Mouse (Mus musculus) midbrain, embryonic 14.5 days (tissue): ENCODE results near the gene Tmem25. TPM values are rescaled to one million over a fixed set of nuclear protein-coding genes. Genes with fewer than 3 reads are reported as not detected.

ENCODE experiments used
- ATAC-seq: fragments of 200-750 bp; cut with Nextera tagmentation; 2 replicates; pipeline ENCODE4 v1.8.0; 2017; ENCODE audit warnings: moderate number of reproducible peaks, moderate library complexity; ENCODE audit not compliant: low FRiP score, low TSS enrichment
- DNase-seq: peaks from one replicate; pipeline ENCODE4 v3.0.0-alpha.2; 2015
- H3K27ac ChIP-seq: fragments of 300-500 bp; sonication (generic); replicated peaks from 2 replicates; pipeline ENCODE4 v1.5.1; 2014; ENCODE audit warnings: mild to moderate bottlenecking, low read depth, low read length, moderate library complexity
- H3K27me3 ChIP-seq: fragments of 300-500 bp; sonication (generic); 2 replicates; pipeline ENCODE4 v1.6.1; 2014; ENCODE audit warnings: low read length, control low read depth, mixed read lengths; ENCODE audit not compliant: control insufficient read depth, insufficient read depth
- H3K36me3 ChIP-seq: fragments of 300-500 bp; sonication (generic); 2 replicates; pipeline ENCODE4 v1.6.1; 2014; ENCODE audit warnings: low read length, control low read depth; ENCODE audit not compliant: control insufficient read depth, insufficient read depth
- H3K4me1 ChIP-seq: fragments of 300-500 bp; sonication (generic); 2 replicates; pipeline ENCODE4 v1.6.1; 2014; ENCODE audit warnings: mild to moderate bottlenecking, antibody characterized with exemption, low read length, control low read depth; ENCODE audit not compliant: control insufficient read depth, insufficient read depth
- H3K4me2 ChIP-seq: fragments of 300-500 bp; sonication (generic); 2 replicates; pipeline ENCODE4 v1.6.1; 2014; ENCODE audit warnings: mild to moderate bottlenecking, low read length, moderate library complexity
- H3K4me3 ChIP-seq: fragments of 300-500 bp; sonication (generic); replicated peaks from 2 replicates; pipeline ENCODE4 v1.5.1; 2014; ENCODE audit warnings: low read depth, low read length
- H3K9ac ChIP-seq: fragments of 300-500 bp; sonication (generic); replicated peaks from 2 replicates; pipeline ENCODE4 v1.6.1; 2014; ENCODE audit warnings: mild to moderate bottlenecking, low read length, moderate library complexity
- H3K9me3 ChIP-seq: fragments of 300-500 bp; sonication (generic); 2 replicates; pipeline ENCODE4 v1.6.1; 2016; ENCODE audit warnings: low read length, control low read depth, mixed read lengths; ENCODE audit not compliant: control insufficient read depth
- WGBS: fragments of 180-500 bp; shearing (Covaris S2); extraction: QIAGEN DNeasy Blood & Tissue Kit; methylation state at CpG from one replicate; pipeline ENCODE4 v1.1.7; 2014; 5-methylcytosine and 5-hydroxymethylcytosine counted together
- polyA plus RNA-seq: library from polyadenylated mRNA; unstranded; fragments of >200 nt; fragmentation: Nextera tagmentation; extraction: Ambion mirVana; gene quantifications from 2 replicates; pipeline ENCODE4 v1.2.1, GENCODE M21; 2014

Gene Tmem25
- polyA plus RNA-seq, 1 experiment from 2014 or later = 10.0 TPM

DNA sequence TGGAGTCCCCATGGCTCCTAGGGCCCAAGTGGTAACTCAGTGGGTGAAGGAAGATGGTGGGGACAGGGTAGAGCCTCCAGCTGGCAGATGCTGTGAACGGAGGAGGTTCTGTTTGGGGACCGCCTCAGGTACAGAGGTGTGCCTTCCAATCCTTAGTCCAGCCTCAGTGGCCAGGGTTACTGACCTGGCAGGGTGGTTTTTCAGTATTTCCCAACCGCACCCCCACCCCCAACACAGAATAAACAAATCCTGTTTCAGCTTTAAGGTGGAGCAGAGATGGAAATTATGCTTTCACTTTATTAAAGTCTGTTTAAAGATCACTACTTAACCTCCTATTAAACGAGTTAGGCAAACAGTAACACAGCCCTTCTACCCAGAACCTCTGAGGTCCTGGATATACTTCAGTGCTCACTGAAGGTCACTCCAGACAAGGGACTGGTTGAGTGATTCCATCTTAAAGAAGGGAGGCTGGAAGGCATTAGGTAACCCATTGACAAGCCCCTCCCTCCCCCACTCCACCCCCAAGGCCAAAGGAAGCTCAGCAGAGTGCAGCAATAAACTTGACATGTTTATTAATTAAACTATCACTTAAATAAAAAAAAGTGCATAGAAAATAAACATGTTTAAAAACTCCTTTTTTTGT is 3.8 kb upstream of the Tmem25 start, which contains the start of gene Ttc36:
Gene Ttc36, minus strand, starts transcription at position 265 of the 643 bp plus-strand sequence.
- Histone ChIP-seq H3K4me2 (no peak within 1 kb of the TSS), H3K27me3 (0 out of 2 replicates have a peak, but pooled peaks cover 4% of the 10 kb centered on the region), H3K4me1 (peaks cover 5% of the 10 kb centered on the region; the same call in 1 of the 2 replicates), H3K9ac (no peak within 1 kb of the TSS), H3K36me3 (peaks cover 43% of the 10 kb centered on the region), H3K4me3 (no peak within 1 kb of the TSS), H3K9me3 (no peaks in the 10 kb centered on the region), H3K27ac (no peak within 1 kb of the TSS)
- no peak for DNase-seq
- 76% methylated on average over 4 of the region's 4 CpGs for WGBS
- ATAC-seq = no peak

DNA sequence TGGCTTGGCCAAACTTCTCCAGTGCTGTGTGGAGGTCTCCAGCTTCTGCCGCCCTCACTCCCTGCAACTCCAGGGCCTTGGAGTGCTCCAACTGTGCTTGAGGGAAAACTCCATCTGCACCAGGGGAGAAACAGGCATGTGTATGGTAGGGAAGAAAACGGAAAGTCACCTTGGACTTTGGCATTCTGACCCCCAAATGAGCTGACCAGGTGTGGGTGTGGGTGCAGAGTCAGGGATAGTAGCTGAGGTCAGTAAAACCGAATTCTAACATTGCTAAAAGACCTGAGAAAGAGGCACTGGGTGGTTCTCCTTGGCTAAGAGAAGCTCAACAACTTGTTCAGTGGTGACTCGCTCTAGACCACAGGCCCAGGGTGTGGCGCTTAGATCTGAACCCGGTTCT is 2.6 kb upstream of the Tmem25 start:
- ATAC-seq = no peak
- H3K4me2 ChIP-seq = no peak overlapping the region

DNA sequence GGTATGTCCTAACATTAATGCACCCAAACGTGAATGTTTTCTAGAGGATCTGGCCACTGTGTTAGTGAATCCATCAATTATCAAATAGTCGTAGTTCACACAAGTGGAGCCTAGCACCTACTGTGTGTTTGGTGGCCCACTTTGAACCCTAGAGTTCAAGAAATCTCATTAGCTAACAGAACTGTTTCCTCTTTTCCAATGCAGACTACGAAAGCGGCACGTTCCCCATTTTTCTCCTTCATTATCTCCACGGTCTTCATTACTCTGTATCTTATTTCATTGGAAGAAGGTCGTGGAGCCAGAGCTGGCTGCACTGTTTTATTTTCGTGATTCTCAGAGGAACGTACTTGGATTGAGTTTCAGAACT is 834 bp upstream of the Tmem25 start:
- H3K27ac ChIP-seq = peak overlapping the region; percentile 77; the same call in 1 of the 2 replicates
- peak overlapping the region; percentile 57 for H3K4me3 ChIP-seq
- peaks cover 14% of the 10 kb centered on the region for H3K36me3 ChIP-seq
- H3K9me3 ChIP-seq = no peaks in the 10 kb centered on the region
- H3K27me3 ChIP-seq = 0 out of 2 replicates have a peak, but pooled peaks cover 5% of the 10 kb centered on the region
- H3K9ac ChIP-seq = peak overlapping the region; percentile 64
- peaks cover 5% of the 10 kb centered on the region; the same call in 1 of the 2 replicates for H3K4me1 ChIP-seq
- 41% methylated on average over 9 of the region's 9 CpGs for WGBS
- peak overlapping the region; percentile 98 for H3K4me2 ChIP-seq
- ATAC-seq (no peak), DNase-seq (no peak)

More for the DNA sequence above, 2.6 kb upstream of the Tmem25 start:
- 0 out of 2 replicates have a peak, but pooled peaks cover 5% of the 10 kb centered on the region for H3K27me3 ChIP-seq
- peaks cover 30% of the 10 kb centered on the region for H3K36me3 ChIP-seq
- 81% methylated on average over 6 of the region's 6 CpGs for WGBS
- no peak overlapping the region for H3K27ac ChIP-seq
- no peak for DNase-seq
- peaks cover 5% of the 10 kb centered on the region; the same call in 1 of the 2 replicates for H3K4me1 ChIP-seq
- no peak overlapping the region for H3K4me3 ChIP-seq
- H3K9me3 ChIP-seq = no peaks in the 10 kb centered on the region
- no peak overlapping the region for H3K9ac ChIP-seq

- 0 out of 2 replicates have a peak, but pooled peaks have one; percentile 6 for ATAC-seq
- WGBS = 45% methylated on average over 7 of the region's 7 CpGs
- peak overlapping the region; percentile 64 for H3K9ac ChIP-seq
- peak overlapping the region; percentile 57 for H3K4me3 ChIP-seq
- peaks cover 6% of the 10 kb centered on the region; the same call in 1 of the 2 replicates for H3K36me3 ChIP-seq
- no peak overlapping the region for H3K27ac ChIP-seq
- H3K4me1 ChIP-seq = peaks cover 5% of the 10 kb centered on the region; the same call in 1 of the 2 replicates
- H3K27me3 ChIP-seq = 0 out of 2 replicates have a peak, but pooled peaks cover 5% of the 10 kb centered on the region
- no peaks in the 10 kb centered on the region for H3K9me3 ChIP-seq
- no peak for DNase-seq
- H3K4me2 ChIP-seq = peak overlapping the region; percentile 98
These were observed 809 bp downstream of the Tmem25 start for GRCm38 (mm10) chr9:44798298-44798697.

GRCm38 (mm10) chr9:44792842-44793241 is 6.3 kb downstream of the Tmem25 start:
- 86% methylated on average over 9 of the region's 9 CpGs for WGBS
- Histone ChIP-seq H3K36me3 (peaks cover 49% of the 10 kb centered on the region), H3K9me3 (no peaks in the 10 kb centered on the region), H3K4me1 (no peaks in the 10 kb centered on the region), H3K9ac (no peak overlapping the region), H3K4me3 (no peak overlapping the region), H3K27me3 (no peaks in the 10 kb centered on the region), H3K4me2 (no peak overlapping the region), H3K27ac (no peak overlapping the region)
- ATAC-seq (no peak), DNase-seq (no peak)

- Histone ChIP-seq H3K27ac (peak overlapping the region; percentile 83), H3K36me3 (0 out of 2 replicates have a peak, but pooled peaks cover 9% of the 10 kb centered on the region), H3K4me3 (peak overlapping the region; percentile 63), H3K9me3 (no peaks in the 10 kb centered on the region), H3K4me2 (peak overlapping the region; percentile 65), H3K9ac (peak overlapping the region; percentile 69), H3K4me1 (peaks cover 6% of the 10 kb centered on the region), H3K27me3 (no peaks in the 10 kb centered on the region)
- ATAC-seq (peak; percentile 98), DNase-seq (peak; percentile 97)
- under 1% methylated on average over 41 of the region's 41 CpGs for WGBS
These were observed 26.1 kb downstream of the Tmem25 start for GRCm38 (mm10) chr9:44772750-44773651.

GRCm38 (mm10) chr9:44772392-44772749 is 26.7 kb downstream of the Tmem25 start:
- DNase-seq (no peak), ATAC-seq (no peak)
- 21% methylated on average over 5 of the region's 5 CpGs for WGBS

GRCm38 (mm10) chr9:44771376-44771775 is 27.7 kb downstream of the Tmem25 start:
- no peak overlapping the region for H3K4me2 ChIP-seq
- H3K27ac ChIP-seq = no peak overlapping the region
- no peaks in the 10 kb centered on the region for H3K9me3 ChIP-seq
- 0 out of 2 replicates have a peak, but pooled peaks cover 6% of the 10 kb centered on the region for H3K36me3 ChIP-seq
- no peak overlapping the region for H3K9ac ChIP-seq
- no peak for DNase-seq
- H3K4me3 ChIP-seq = no peak overlapping the region
- no peak for ATAC-seq
- peaks cover 13% of the 10 kb centered on the region for H3K4me1 ChIP-seq
- WGBS = 88% methylated on average over 5 of the region's 5 CpGs
- no peaks in the 10 kb centered on the region for H3K27me3 ChIP-seq

More at GRCm38 (mm10) chr9:44772392-44772749, 26.7 kb downstream of the Tmem25 start:
- Histone ChIP-seq H3K9ac (no peak overlapping the region), H3K36me3 (0 out of 2 replicates have a peak, but pooled peaks cover 9% of the 10 kb centered on the region), H3K4me1 (peaks cover 6% of the 10 kb centered on the region), H3K9me3 (no peaks in the 10 kb centered on the region), H3K27ac (no peak overlapping the region), H3K4me3 (no peak overlapping the region), H3K27me3 (no peaks in the 10 kb centered on the region), H3K4me2 (no peak overlapping the region)
